Mouse (Mus musculus): Measurements from ENCODE around the gene Olfr329-ps.
"Not testable (repeated sequence)": the region's sequence is repeated elsewhere in the genome, so short reads cannot be mapped to it uniquely, and the experiment has no call there.

The Olfr329-ps gene

DNA sequence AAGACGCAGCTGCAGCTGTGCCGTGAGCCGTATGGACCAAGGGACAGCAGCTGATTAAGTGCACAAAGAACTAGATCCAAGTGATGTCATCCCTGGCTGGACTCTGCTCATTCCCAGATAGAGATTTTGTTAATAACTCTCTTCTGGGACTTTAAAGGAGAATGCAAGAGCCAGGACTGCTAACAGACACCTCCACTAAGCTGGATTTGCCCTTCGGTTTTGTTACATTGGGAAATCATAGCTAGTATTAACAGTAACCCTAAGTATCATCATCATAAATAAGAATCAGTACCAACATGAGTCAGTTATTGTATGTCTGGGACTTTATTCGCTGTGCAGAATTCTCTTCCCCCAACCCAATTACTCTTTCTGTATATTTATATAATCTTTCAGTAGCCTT lies at the start of gene Olfr329-ps:
Gene Olfr329-ps (minus strand): TSS at position 101 of the 400 bp plus-strand sequence.
- in situ Hi-C loops (cut with MboI, MseI), result no loop called here

DNA sequence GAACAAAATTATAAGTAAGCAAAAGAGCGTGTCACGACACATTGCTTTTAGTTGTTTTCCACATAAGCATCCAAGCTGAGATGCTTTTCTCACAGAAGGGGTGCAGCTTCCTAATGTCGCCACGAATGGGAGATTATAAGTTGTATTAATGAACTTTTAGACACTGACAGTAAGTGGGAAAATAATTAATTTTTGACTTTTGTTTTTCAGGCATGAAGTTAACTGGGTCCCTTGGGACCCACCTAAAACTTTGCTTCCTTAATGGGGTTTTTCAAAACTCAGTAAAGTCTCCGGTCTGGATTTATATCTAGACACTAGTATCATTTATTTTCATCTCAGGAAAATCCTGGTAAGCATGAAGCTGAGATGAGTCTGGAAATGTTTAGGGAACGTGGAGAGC lies 48.6 kb upstream of the Olfr329-ps start, which contains the start of gene Olfr324:
Gene Olfr324 (plus strand): TSS at position 301 of the 400 bp plus-strand sequence.
- in situ Hi-C loops (cut with MboI, MseI), result no loop called here

DNA sequence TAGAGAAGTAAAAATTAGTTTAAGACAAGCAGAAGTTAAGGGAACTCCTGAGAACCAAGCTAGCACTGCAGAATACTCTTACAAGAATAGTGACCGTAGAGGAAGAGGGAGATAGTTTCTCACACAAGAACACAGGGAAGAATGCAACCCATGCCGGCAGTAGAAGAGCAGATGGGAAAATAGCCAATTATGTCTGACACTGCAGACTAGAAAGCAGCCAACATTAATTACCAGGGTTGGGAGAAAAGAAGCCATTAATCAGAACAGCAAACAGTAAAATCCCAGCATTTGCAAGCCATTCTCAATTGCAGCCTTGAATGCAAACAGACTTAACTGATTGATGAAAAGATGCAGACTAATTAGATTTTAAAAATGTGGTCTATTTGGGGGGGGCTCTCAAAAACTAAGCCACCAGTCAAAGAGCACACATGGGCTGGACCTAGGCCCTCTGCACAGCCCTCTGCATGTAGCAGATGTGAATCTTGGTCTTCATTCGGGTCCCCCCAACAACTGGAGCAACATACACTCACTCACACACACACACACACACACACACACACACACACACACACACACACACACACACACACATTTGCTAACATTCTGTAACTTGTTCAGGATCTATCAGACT lies 42.5 kb upstream of the Olfr329-ps start:
- in situ Hi-C loops (cut with MboI, MseI), result no loop called here

DNA sequence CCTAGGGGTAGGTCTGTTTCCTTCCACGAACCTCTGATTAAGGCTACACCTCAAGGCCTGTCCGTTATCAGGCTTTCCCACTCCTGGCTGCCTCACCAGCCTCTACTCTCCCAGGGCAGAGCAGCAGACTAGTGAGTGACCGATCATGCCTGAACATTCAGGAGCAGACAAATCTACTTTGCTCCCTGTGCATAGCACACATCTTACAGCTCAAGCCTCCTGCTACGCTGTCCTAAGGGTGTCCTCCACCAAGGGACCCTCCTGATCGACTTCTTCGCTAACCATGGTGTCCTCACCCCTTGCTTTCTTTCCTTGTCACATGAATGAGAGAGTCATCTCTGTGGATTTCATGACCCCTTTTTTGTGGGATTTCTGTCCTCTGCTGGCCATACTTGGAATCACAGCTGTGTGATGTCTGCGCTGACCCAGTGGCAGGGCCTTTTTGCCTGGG lies 41.7 kb upstream of the Olfr329-ps start:
- in situ Hi-C loops (cut with MboI, MseI), result no loop called here

DNA sequence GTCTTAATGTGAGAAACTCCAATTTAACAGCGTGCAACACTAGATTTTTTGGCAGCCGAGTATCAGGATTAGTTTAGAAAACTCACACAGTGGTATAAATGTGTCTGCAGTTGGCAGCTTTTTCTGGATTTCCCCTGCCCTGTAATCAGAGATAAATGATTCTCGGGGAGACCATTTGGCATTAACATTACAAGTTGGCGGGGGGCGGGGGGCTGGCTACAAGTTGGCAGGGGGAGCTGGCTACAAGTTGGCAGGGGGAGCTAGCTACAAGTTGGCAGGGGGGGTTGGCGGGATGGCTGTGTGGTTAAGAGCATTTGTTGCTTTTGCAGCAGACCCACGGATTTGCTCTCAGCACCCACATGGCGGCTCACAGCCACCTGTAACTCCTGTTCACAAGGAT lies 32.4 kb upstream of the Olfr329-ps start:
- in situ Hi-C loops (cut with MboI, MseI), result no loop called here

DNA sequence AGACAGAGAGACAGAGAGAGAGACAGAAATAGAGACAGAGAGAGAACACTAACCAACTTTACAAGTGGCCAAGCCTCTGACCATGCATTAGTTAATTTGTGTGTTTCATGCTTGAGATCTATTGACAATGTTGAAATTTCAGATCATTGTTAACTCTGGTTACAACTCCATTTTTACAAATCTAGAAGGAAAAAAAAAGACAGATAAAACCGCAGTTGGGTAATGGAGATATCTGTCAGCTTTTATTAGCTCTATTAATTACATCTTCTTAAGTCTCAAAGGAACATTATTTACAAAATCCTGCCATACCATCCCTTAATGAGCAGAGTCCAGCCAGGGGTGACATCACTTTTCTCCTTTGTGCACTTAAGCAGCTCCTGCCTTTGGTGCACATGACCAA lies 31.2 kb upstream of the Olfr329-ps start, which contains the start of gene Olfr325:
Gene Olfr325 (plus strand): TSS at position 301 of the 400 bp plus-strand sequence.
- in situ Hi-C loops (cut with MboI, MseI), result no loop called here

DNA sequence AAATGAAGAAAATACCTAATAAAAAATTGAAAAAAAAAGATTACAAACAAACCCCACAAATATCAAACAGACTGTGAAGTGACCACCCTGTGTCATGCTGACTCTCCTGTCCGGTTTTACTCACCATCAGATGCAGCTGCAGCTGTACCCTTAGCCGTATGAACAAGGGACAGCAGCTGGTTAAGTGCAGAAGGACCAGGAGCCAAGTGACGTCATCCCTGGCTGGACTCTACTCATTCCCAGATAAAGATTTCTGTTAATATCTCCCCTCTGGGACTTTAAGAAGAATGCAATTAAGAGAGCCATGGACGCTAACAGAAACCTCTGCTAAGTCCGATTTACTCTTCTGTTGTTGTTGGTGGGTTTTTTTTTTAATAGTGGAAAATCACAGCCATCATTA lies 24.2 kb upstream of the Olfr329-ps start, which contains the start of gene Olfr224:
Gene Olfr224 (minus strand): TSS at position 149 of the 400 bp plus-strand sequence.
- in situ Hi-C loops (cut with MboI, MseI), result no loop called here

DNA sequence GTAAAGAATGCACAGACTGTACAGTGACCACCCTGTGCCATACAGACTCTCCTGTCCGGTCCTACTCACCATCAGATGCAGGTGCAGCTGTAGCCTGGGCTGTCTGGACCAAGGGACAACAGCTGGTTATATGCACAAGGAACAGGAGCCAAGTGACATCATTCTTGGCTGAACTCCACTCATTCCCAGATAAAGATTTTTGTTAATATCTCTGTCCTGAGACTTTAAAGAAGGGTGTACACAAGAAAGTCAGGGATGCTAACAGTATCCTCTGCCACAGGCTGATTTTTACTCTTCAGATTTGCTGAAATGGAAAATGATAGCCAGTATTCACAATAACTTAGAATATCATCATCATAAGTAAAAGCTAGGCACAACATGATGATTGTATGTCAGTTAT lies 9.3 kb upstream of the Olfr329-ps start, which contains the start of gene Olfr328:
Gene Olfr328 (minus strand): TSS at position 101 of the 400 bp plus-strand sequence.
- in situ Hi-C loops (cut with MboI, MseI), result no loop called here

DNA sequence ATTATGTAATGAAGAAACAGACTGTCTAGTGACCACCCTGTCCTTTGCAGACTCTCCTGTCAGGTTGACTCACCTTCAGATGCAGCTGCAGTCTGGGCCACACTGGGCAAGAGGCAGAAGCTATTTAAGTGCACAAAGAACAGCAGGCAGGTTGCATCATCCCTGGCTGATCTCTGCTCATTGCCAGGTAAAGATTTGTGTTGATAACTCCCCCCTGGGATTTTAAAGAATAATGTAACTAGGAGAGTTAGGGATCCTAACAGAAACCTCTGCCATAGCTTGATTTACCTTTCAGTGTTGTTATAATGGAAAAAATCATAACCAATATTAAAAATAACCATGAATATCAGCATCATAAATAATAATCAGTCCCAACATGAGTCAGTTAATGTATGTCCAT lies 11.5 kb downstream of the Olfr329-ps start, which contains the start of gene Olfr330:
Gene Olfr330 (minus strand): TSS at position 101 of the 400 bp plus-strand sequence.
- in situ Hi-C loops (cut with MboI, MseI), result not testable (repeated sequence)

DNA sequence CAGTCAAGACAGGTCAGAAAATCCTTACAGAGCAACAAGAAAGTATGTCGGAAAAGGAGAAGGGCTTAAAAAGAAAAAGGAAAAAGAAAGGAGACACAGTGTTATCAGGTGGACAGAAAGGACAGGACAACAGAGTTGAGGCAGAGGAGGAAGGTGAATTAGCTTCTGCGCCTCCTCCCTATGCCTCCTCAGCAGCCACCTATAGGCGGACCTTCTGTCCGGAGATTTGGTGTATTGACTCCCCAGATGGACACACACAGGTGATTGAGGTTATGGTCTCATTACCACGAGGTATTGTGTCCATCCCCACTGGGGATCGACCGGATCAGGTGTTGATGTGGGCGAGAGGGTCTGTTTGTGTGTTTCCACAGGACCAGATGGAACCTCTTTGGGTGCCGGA lies 26.5 kb downstream of the Olfr329-ps start:
- in situ Hi-C loops (cut with MboI, MseI), result not testable (repeated sequence)

DNA sequence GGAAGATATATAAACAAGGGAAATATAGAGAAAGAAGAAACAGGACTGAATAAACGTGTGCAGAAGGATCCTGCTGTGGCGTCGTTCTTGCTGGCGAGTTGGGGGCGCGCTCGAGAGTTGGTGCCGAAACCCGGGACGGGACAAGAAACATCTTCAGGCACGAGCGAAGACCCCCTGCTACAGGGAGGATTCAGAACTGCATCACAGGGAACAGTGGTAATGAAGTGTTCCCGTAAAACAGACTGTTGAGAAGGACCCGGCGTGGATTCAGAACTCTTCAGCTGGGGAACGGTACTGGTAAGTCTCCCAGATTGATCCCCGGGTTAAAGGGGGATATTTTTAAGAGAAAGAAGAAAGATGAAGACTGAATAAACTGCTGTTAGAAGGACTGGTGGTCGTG lies 27.3 kb downstream of the Olfr329-ps start:
- in situ Hi-C loops (cut with MboI, MseI), result not testable (repeated sequence)

DNA sequence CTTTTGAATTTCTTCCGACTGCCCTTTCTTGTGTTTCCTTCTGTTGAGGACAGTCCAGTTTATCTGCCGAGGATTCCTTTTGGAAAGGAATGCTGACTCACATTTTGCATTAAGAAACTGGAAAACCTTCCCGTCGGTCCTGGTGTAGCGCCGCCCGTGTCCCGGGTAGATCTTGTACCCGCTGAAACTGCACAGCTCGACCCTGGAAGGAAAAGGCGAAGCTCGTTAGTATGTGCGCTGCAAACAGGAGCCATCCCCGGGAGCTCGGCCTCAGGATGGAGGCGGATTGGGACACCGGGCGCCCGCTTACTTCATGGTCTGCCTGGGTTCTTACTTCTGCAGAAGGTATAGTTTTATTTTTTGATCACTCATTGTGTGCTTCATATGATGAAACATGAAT lies 37.2 kb downstream of the Olfr329-ps start:
- in situ Hi-C loops (cut with MboI, MseI), result not testable (repeated sequence)

DNA sequence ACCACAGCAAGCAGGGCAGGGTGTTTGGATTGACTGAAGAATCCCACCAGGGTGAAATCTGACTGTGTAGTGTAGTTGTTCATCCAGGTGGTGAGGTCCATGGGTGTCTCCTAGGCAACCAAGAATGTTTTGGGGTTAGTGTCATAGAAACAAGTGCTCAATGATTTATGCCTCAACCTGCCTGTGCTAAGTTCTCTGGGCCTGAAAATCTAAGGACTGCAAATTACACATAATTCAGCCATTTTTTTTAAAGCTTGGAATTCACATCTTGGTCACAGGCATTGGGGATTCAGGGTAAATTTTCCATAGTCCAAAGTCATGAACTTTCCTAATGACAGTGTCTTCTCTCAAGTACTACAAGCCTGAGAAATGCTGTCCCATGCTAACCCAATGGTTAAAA lies 43.8 kb downstream of the Olfr329-ps start, which contains the start of gene Olfr331:
Gene Olfr331 (minus strand): TSS at position 101 of the 400 bp plus-strand sequence.
- in situ Hi-C loops (cut with MboI, MseI), result not testable (repeated sequence)

DNA sequence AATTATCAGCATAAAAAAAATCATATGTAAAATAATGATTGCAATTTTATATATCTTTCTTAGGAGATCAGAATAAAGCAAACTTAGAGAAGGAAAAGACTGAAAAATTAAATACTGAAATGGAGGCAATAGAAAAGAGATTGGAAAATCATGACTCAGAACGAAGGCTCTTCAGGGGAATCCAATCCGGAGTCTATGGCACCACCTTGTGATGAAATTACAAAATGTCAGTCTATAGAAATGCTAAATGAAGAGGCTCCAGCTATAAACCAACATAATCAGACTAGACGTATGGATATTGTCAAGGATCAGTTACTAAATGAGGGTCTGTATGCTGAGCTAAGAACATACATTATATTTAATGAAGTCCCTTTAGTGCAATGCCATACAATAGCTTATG lies 46.9 kb downstream of the Olfr329-ps start:
- in situ Hi-C loops (cut with MboI, MseI), result no loop called here

DNA sequence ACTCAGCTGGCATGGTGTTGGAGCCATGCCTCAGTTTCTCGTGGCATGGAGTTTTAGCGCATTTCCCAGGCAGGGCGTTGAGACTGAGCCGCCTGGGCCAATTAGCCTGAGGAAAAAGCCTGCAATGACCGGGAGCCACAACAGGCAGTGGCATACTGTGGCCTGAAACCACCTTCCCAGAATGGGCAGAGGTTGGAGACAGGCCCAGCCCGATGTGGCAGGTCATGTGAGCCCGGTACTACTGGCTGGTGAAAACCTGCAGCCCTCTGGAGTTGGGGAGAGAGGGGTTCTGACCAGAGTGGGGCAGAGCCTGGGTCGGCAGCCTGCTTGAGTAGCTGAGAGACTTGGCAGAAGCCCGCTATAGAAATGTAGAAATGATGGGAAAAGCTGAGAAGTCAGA lies 47.5 kb downstream of the Olfr329-ps start:
- in situ Hi-C loops (cut with MboI, MseI), result no loop called here

DNA sequence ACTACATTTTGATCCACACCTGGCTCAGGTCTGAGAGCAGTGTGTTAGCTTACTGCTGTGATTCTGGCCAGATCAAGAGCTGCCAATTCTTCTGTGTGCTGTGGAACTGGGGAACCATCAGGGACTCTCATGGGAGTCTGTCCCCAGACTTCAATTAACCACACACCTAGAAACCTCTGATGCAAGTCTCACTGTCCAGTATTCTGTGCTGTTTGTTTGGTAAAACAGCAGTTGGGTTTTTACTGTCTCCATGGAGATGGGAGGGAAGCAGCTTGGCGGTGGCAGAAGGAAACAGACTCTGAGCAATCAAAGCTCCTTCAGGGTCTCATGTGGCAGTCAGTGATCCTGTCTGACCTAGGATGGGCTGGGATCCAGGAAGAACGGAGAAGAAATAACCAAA lies 53.8 kb downstream of the Olfr329-ps start, which contains the start of gene Olfr332:
Gene Olfr332 (minus strand): TSS at position 101 of the 400 bp plus-strand sequence.
- in situ Hi-C loops (cut with MboI, MseI), result no loop called here

Data from T-helper 2 cell (primary cell).